Mouse (Mus musculus): ENCODE data around the gene Gm20388. TPM values are rescaled to one million over a fixed set of nuclear protein-coding genes. Genes with fewer than 3 reads are reported as not detected.

Gm20388 gene
- total and polyA plus RNA-seq, 2 experiments from 2014 or later: 51.3 TPM; not detected in 1

DNA sequence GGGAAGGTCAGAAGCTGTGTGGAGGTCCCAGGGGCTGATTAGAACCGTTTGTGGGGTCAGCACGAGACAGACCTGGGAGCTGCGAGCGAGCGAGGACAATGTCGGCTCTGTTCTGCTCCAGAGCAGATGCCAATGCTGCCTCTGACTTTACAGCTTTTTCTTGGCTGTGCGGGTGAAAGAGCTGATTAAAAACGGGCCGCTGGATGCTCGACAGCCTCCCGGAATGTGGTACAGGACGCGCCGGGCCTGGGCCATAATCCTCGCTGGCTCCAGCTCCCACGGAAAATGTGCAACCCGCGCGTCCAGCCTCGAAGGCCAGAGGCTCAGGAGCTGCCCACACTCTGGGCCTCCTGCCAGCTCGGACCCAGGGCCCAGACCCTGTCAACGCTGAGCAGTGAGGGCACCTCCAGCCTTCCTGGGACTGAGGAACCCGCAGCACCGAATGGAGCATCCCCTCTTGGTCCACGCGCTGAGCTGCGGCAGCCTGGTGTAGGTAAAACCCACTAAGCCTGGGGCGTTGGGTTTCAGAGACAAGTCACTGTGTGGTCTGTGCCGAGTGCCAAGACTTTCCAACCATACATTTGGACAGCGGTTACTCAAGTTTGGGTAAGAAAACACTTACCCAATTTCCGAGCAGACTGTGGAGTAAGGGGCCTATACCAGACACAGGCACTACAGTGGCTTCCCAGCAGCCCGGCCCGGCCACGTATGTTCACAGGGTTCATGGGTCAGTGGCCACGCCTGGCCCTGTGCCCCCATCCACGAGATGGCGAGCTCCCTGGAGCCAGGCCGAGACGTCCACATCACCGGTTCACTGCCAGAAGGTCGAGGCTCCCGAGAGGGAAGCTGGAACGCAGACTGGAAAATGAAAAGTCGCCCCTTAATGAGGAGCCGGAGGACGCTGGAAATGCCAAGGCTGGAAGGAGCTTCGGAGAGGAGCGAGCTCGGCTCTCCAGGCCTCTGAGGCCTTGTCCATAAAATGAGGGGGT is 1557.7 kb downstream of the Gm20388 start:
- H3K36me3 ChIP-seq (ENCODE audit: insufficient read depth): no peaks in the 10 kb centered on the region
- ATAC-seq (no peak), DNase-seq (no peak)
- WGBS: 69% methylated on average over 48 of the region's 49 CpGs
- H3K4me1 ChIP-seq (ENCODE audit: insufficient read depth): no peaks in the 10 kb centered on the region
- no peak overlapping the region for H3K4me3 ChIP-seq (ENCODE audit: low read depth, low read length)
- no peak overlapping the region for H3K27ac ChIP-seq (ENCODE audit: low read depth, low read length)
- TF ChIP-seq CTCF (IDR thresholded peaks at IDR 0.05; ENCODE audit: low read depth): no peak
- no peaks in the 10 kb centered on the region for H3K27me3 ChIP-seq (ENCODE audit: insufficient read depth, low read length)
- no peak overlapping the region for H3K4me2 ChIP-seq (ENCODE audit: low read depth)
- H3K9me3 ChIP-seq (ENCODE audit: low read length): no peaks in the 10 kb centered on the region
- H3K9ac ChIP-seq: no peak overlapping the region

- no peaks in the 10 kb centered on the region for H3K9me3 ChIP-seq (ENCODE audit: low read length)
- DNase-seq (no peak), ATAC-seq (no peak)
- no peak for TF ChIP-seq CTCF (IDR thresholded peaks at IDR 0.05; ENCODE audit: low read depth)
- WGBS: 11% methylated on average over 25 of the region's 25 CpGs
- no peak overlapping the region for H3K27ac ChIP-seq (ENCODE audit: low read depth, low read length)
- no peak overlapping the region; the same call in 1 of the 2 replicates for H3K4me2 ChIP-seq (ENCODE audit: low read depth)
- no peaks in the 10 kb centered on the region for H3K4me1 ChIP-seq (ENCODE audit: insufficient read depth)
- H3K9ac ChIP-seq: 0 out of 2 replicates have a peak overlapping the region, but pooled peaks have one; percentile 0
- H3K27me3 ChIP-seq (ENCODE audit: insufficient read depth, low read length): peaks cover 5% of the 10 kb centered on the region; the same call in 1 of the 2 replicates
- no peaks in the 10 kb centered on the region for H3K36me3 ChIP-seq (ENCODE audit: insufficient read depth)
- no peak overlapping the region for H3K4me3 ChIP-seq (ENCODE audit: low read depth, low read length)
Measured at GRCm38 (mm10) chr8:121474161-121474897, 1563.7 kb downstream of the Gm20388 start.

- TF ChIP-seq CTCF (IDR thresholded peaks at IDR 0.05; ENCODE audit: low read depth): no peak
- H3K4me1 ChIP-seq (ENCODE audit: insufficient read depth): no peaks in the 10 kb centered on the region
- H3K27ac ChIP-seq (ENCODE audit: low read depth, low read length): no peak overlapping the region
- no peak overlapping the region for H3K4me3 ChIP-seq (ENCODE audit: low read depth, low read length)
- no peak for ATAC-seq
- H3K27me3 ChIP-seq (ENCODE audit: insufficient read depth, low read length): peaks cover 5% of the 10 kb centered on the region; the same call in 1 of the 2 replicates
- no peak overlapping the region for H3K4me2 ChIP-seq (ENCODE audit: low read depth)
- H3K9ac ChIP-seq: no peak overlapping the region
- no peak for DNase-seq
- no peaks in the 10 kb centered on the region for H3K9me3 ChIP-seq (ENCODE audit: low read length)
- 1% methylated on average over 17 of the region's 18 CpGs for WGBS
- no peaks in the 10 kb centered on the region for H3K36me3 ChIP-seq (ENCODE audit: insufficient read depth)
Measured at GRCm38 (mm10) chr8:121474898-121475284, 1564.2 kb downstream of the Gm20388 start.

GRCm38 (mm10) chr8:121477851-121478547 is 1567.4 kb downstream of the Gm20388 start:
- Histone ChIP-seq H3K9ac (no peak overlapping the region), H3K27me3 (ENCODE audit: insufficient read depth, low read length) (peaks cover 5% of the 10 kb centered on the region), H3K27ac (ENCODE audit: low read depth, low read length) (no peak overlapping the region), H3K4me3 (ENCODE audit: low read depth, low read length) (no peak overlapping the region), H3K36me3 (ENCODE audit: insufficient read depth) (no peaks in the 10 kb centered on the region), H3K4me1 (ENCODE audit: insufficient read depth) (no peaks in the 10 kb centered on the region), H3K9me3 (ENCODE audit: low read length) (no peaks in the 10 kb centered on the region), H3K4me2 (ENCODE audit: low read depth) (no peak overlapping the region)
- WGBS: 75% methylated on average over 20 of the region's 20 CpGs
- DNase-seq (no peak), ATAC-seq (no peak)
- no peak for TF ChIP-seq CTCF (IDR thresholded peaks at IDR 0.05; ENCODE audit: low read depth)

GRCm38 (mm10) chr8:121479144-121479543 is 1568.5 kb downstream of the Gm20388 start:
- DNase-seq (no peak), ATAC-seq (no peak)
- no peak overlapping the region for H3K27ac ChIP-seq (ENCODE audit: low read depth, low read length)
- H3K4me3 ChIP-seq (ENCODE audit: low read depth, low read length): no peak overlapping the region
- H3K9me3 ChIP-seq (ENCODE audit: low read length): no peaks in the 10 kb centered on the region
- H3K9ac ChIP-seq: no peak overlapping the region
- WGBS: 78% methylated on average over 8 of the region's 8 CpGs
- H3K36me3 ChIP-seq (ENCODE audit: insufficient read depth): no peaks in the 10 kb centered on the region
- no peak overlapping the region for H3K4me2 ChIP-seq (ENCODE audit: low read depth)
- no peaks in the 10 kb centered on the region for H3K4me1 ChIP-seq (ENCODE audit: insufficient read depth)
- H3K27me3 ChIP-seq (ENCODE audit: insufficient read depth, low read length): peaks cover under 1% of the 10 kb centered on the region
- no peak for TF ChIP-seq CTCF (IDR thresholded peaks at IDR 0.05; ENCODE audit: low read depth)

GRCm38 (mm10) chr8:121480411-121481031 is 1569.9 kb downstream of the Gm20388 start:
- no peaks in the 10 kb centered on the region; the same call in 1 of the 2 replicates for H3K27me3 ChIP-seq (ENCODE audit: insufficient read depth, low read length)
- no peaks in the 10 kb centered on the region for H3K9me3 ChIP-seq (ENCODE audit: low read length)
- 19% methylated on average over 26 of the region's 26 CpGs for WGBS
- H3K4me1 ChIP-seq (ENCODE audit: insufficient read depth): no peaks in the 10 kb centered on the region
- H3K36me3 ChIP-seq (ENCODE audit: insufficient read depth): no peaks in the 10 kb centered on the region
- DNase-seq (no peak), ATAC-seq (peak; percentile 36; the same call in 1 of the 2 replicates)
- H3K4me3 ChIP-seq (ENCODE audit: low read depth, low read length): no peak overlapping the region
- peak overlapping the region; percentile 17; the same call in 1 of the 2 replicates for H3K4me2 ChIP-seq (ENCODE audit: low read depth)
- H3K27ac ChIP-seq (ENCODE audit: low read depth, low read length): no peak overlapping the region
- no peak overlapping the region for H3K9ac ChIP-seq
- no peak for TF ChIP-seq CTCF (IDR thresholded peaks at IDR 0.05; ENCODE audit: low read depth)

Data from forebrain, postnatal 0 days (tissue).